Mouse (Mus musculus) neural tube, embryonic 11.5 days (tissue): ENCODE measurements at regions not wholly inside any gene's neighbourhood (a gene's known extent, or its start where the extent isn't known, plus 50 kb on each side); places are given as distances from the start of the nearest gene placed in this dataset.
"Not testable (repeated sequence)": the region's sequence is repeated elsewhere in the genome, so short reads cannot be mapped to it uniquely, and the experiment has no call there.

Source experiments
- ATAC-seq: fragments of 200-750 bp; cut with Nextera tagmentation; 2 replicates; pipeline ENCODE4 v1.8.0; 2017; ENCODE audit warnings: moderate number of reproducible peaks, mild to moderate bottlenecking, moderate TSS enrichment, moderate library complexity; ENCODE audit not compliant: insufficient read depth, low FRiP score, low TSS enrichment
- DNase-seq: peaks from one replicate; pipeline ENCODE4 v3.0.0-alpha.2; 2015; ENCODE audit warnings: low spot score
- H3K27ac ChIP-seq: fragments of 300-500 bp; sonication (generic); 2 replicates; pipeline ENCODE4 v1.5.1; 2014; ENCODE audit warnings: low read depth, mild to moderate bottlenecking, low read length
- H3K27me3 ChIP-seq: fragments of 300-500 bp; sonication (generic); 2 replicates; pipeline ENCODE4 v1.6.1; 2014; ENCODE audit warnings: mild to moderate bottlenecking, low read length, mixed read lengths; ENCODE audit not compliant: control insufficient read depth, insufficient read depth
- H3K36me3 ChIP-seq: fragments of 300-500 bp; sonication (generic); 2 replicates; pipeline ENCODE4 v1.6.1; 2014; ENCODE audit warnings: mild to moderate bottlenecking, low read length, moderate library complexity, mixed read lengths; ENCODE audit not compliant: control insufficient read depth, insufficient read depth
- H3K4me1 ChIP-seq: fragments of 300-500 bp; sonication (generic); 2 replicates; pipeline ENCODE4 v1.6.1; 2014; ENCODE audit warnings: low read length, mixed read lengths; ENCODE audit not compliant: control insufficient read depth, insufficient read depth
- H3K4me2 ChIP-seq: fragments of 300-500 bp; sonication (generic); 2 replicates; pipeline ENCODE4 v1.6.1; 2014; ENCODE audit warnings: low read depth, mild to moderate bottlenecking, moderate library complexity
- H3K4me3 ChIP-seq: fragments of 300-500 bp; sonication (generic); 2 replicates; pipeline ENCODE4 v1.5.1; 2014; ENCODE audit warnings: low read depth, low read length
- H3K9ac ChIP-seq: fragments of 300-500 bp; sonication (generic); 2 replicates; pipeline ENCODE4 v1.6.1; 2014; ENCODE audit warnings: mild to moderate bottlenecking, low read length
- H3K9me3 ChIP-seq: fragments of 300-500 bp; sonication (generic); 2 replicates; pipeline ENCODE4 v1.6.1; 2016; ENCODE audit warnings: low read length; ENCODE audit not compliant: control insufficient read depth
- WGBS: fragments of 180-500 bp; shearing (Covaris S2); extraction: QIAGEN DNeasy Blood & Tissue Kit; methylation state at CpG from one replicate; pipeline ENCODE4 v1.1.7; 2014; 5-methylcytosine and 5-hydroxymethylcytosine counted together

- H3K36me3 ChIP-seq, H3K9ac ChIP-seq, DNase-seq, H3K4me1 ChIP-seq, H3K27me3 ChIP-seq, H3K4me3 ChIP-seq, H3K27ac ChIP-seq, ATAC-seq, H3K4me2 ChIP-seq, H3K9me3 ChIP-seq: not testable (repeated sequence)
- WGBS = 78% methylated on average over 6 of the region's 6 CpGs
Measured at GRCm38 (mm10) chr4:3260061-3260460, 74.9 kb upstream of the Vmn1r3 start.

- DNase-seq, H3K27me3 ChIP-seq, H3K4me2 ChIP-seq, H3K27ac ChIP-seq, H3K4me1 ChIP-seq, H3K9ac ChIP-seq, ATAC-seq, H3K36me3 ChIP-seq, H3K4me3 ChIP-seq: not testable (repeated sequence)
- H3K9me3 ChIP-seq = peaks cover 14% of the 10 kb centered on the region
- 89% methylated on average over 21 of the region's 21 CpGs for WGBS
Measured at GRCm38 (mm10) chr4:3252606-3253281, 67.6 kb upstream of the Vmn1r3 start.

GRCm38 (mm10) chr4:3250258-3250657 is 65.1 kb upstream of the Vmn1r3 start:
- not testable (repeated sequence) for H3K4me3 ChIP-seq, H3K4me2 ChIP-seq, DNase-seq, H3K36me3 ChIP-seq, H3K27me3 ChIP-seq, H3K9ac ChIP-seq, H3K27ac ChIP-seq, ATAC-seq, H3K4me1 ChIP-seq
- WGBS = 51% methylated on average over 4 of the region's 4 CpGs
- H3K9me3 ChIP-seq = peaks cover 14% of the 10 kb centered on the region

- H3K9ac ChIP-seq, ATAC-seq, H3K27ac ChIP-seq, H3K27me3 ChIP-seq, H3K4me3 ChIP-seq, H3K36me3 ChIP-seq, H3K4me2 ChIP-seq, H3K9me3 ChIP-seq, DNase-seq, H3K4me1 ChIP-seq: not testable (repeated sequence)
- WGBS = 76% methylated on average over 6 of the region's 6 CpGs
Measured at GRCm38 (mm10) chr4:3242011-3242410, 56.9 kb upstream of the Vmn1r3 start.

- 0 out of 2 replicates have a peak, but pooled peaks have one; percentile 36 for ATAC-seq
Measured at GRCm38 (mm10) chr4:3241351-3241750, 56.2 kb upstream of the Vmn1r3 start.

GRCm38 (mm10) chr4:3238493-3238892 is 53.3 kb upstream of the Vmn1r3 start:
- not testable (repeated sequence) for H3K4me2 ChIP-seq, H3K27ac ChIP-seq, H3K36me3 ChIP-seq, H3K9me3 ChIP-seq, H3K9ac ChIP-seq, DNase-seq, H3K4me3 ChIP-seq, H3K4me1 ChIP-seq, H3K27me3 ChIP-seq, ATAC-seq
- WGBS = 71% methylated on average over 6 of the region's 6 CpGs

More at GRCm38 (mm10) chr4:3241351-3241750, 56.2 kb upstream of the Vmn1r3 start:
- not testable (repeated sequence) for H3K4me2 ChIP-seq, H3K9me3 ChIP-seq, H3K27ac ChIP-seq, H3K4me1 ChIP-seq, DNase-seq, H3K36me3 ChIP-seq, H3K27me3 ChIP-seq, H3K9ac ChIP-seq, H3K4me3 ChIP-seq
- WGBS = 79% methylated on average over 4 of the region's 4 CpGs

GRCm38 (mm10) chr4:3236148-3236779 is 51.1 kb upstream of the Vmn1r3 start:
- not testable (repeated sequence) for H3K27ac ChIP-seq, H3K9ac ChIP-seq, H3K4me2 ChIP-seq, ATAC-seq, H3K4me3 ChIP-seq, H3K36me3 ChIP-seq, DNase-seq, H3K4me1 ChIP-seq, H3K27me3 ChIP-seq
- H3K9me3 ChIP-seq = peaks cover 11% of the 10 kb centered on the region
- 18% methylated on average over 2 of the region's 2 CpGs for WGBS
